9 mouse cellular contexts compared by ENCODE assay signal in genomic region chr6:146888660-146889490, GRCm38 (mm10). TPM values are rescaled to one million over a fixed set of nuclear protein-coding genes. Genes with fewer than 3 reads are reported as not detected.
DNase-seq lines count a peak whose midpoint lies in the region; ATAC-seq and TF ChIP-seq lines count a peak whose summit lies in the region.
"Had no signal": no experiment of that assay in that cellular context is flagged by ENCODE, and none has a peak within 500 bp of the region (broad histone marks: within the 10 kb centered on the region; RNA-seq: fewer than 3 reads in every experiment).

No protein-coding gene starts in this region.

- no peak overlapping the region for H3K27ac ChIP-seq in neural tube, embryonic 11.5 days (ENCODE audit: low read depth, low read length)
- peak overlapping the region; percentile 94 for H3K27ac ChIP-seq in embryonic facial prominence, embryonic 10.5 days (replicated peaks)
- H3K27ac ChIP-seq in intestine, embryonic 15.5 days = peak overlapping the region; percentile 87

- H3K9me3 ChIP-seq in neural tube, embryonic 11.5 days (ENCODE audit: control insufficient read depth, low read length) = no peaks in the 10 kb centered on the region
- no peaks in the 10 kb centered on the region for H3K9me3 ChIP-seq in embryonic facial prominence, embryonic 10.5 days
- no peaks in the 10 kb centered on the region for H3K9me3 ChIP-seq in intestine, embryonic 15.5 days

- H3K79me2 ChIP-seq in myocyte (ENCODE audit: control insufficient read depth, insufficient read depth) = peaks cover 55% of the 10 kb centered on the region

- H3K4me2 ChIP-seq in neural tube, embryonic 11.5 days (ENCODE audit: low read depth) = peak overlapping the region; percentile 83
- peak overlapping the region; percentile 62 for H3K4me2 ChIP-seq in intestine, embryonic 15.5 days (replicated peaks)
- H3K4me2 ChIP-seq in myocyte (ENCODE audit: low read depth) = peak overlapping the region; percentile 78

- peak overlapping the region; percentile 71 for H3K9ac ChIP-seq in neural tube, embryonic 11.5 days (ENCODE audit: low read length)
- peak overlapping the region; percentile 94 for H3K9ac ChIP-seq in intestine, embryonic 15.5 days

- no peak for TF ChIP-seq POLR2A in myocyte (IDR thresholded peaks at IDR 0.05; ENCODE audit: insufficient read length, low read depth)

- H3K36me3 ChIP-seq in neural tube, embryonic 11.5 days (ENCODE audit: control insufficient read depth, insufficient read depth, low read length) = no peaks in the 10 kb centered on the region
- no peaks in the 10 kb centered on the region for H3K36me3 ChIP-seq in embryonic facial prominence, embryonic 10.5 days (replicated peaks)
- no peaks in the 10 kb centered on the region for H3K36me3 ChIP-seq in intestine, embryonic 15.5 days
- no peaks in the 10 kb centered on the region for H3K36me3 ChIP-seq in myocyte (ENCODE audit: control insufficient read depth, insufficient read depth)

- WGBS in neural tube, embryonic 11.5 days = 9% methylated on average over 22 of the region's 26 CpGs
- 6% methylated on average over 26 of the region's 26 CpGs for WGBS in embryonic facial prominence, embryonic 10.5 days
- WGBS in intestine, embryonic 15.5 days = 7% methylated on average over 26 of the region's 26 CpGs

- ATAC-seq in neural tube, embryonic 11.5 days (ENCODE audit: insufficient read depth, low FRiP score, low TSS enrichment) = peak; percentile 46
- ATAC-seq in intestine, embryonic 15.5 days = peak; percentile 85

- DNase-seq in neural tube, embryonic 11.5 days (ENCODE audit: low spot score) = no peak
- DNase-seq in neural tube, embryonic 10.5 days (ENCODE audit: extremely low spot score, low spot score) = no peak
- no peak for DNase-seq in embryonic facial prominence, embryonic 10.5 days (ENCODE audit: low spot score)
- no peak for DNase-seq in gastrocnemius, adult 8-10 months (ENCODE audit: low spot score in 2 of 2)
- no peak for DNase-seq in kidney, adult 18-20 months
- no peak for DNase-seq in adrenal gland, adult 8-10 months

- peaks cover 3% of the 10 kb centered on the region; the same call in 1 of the 2 replicates for H3K4me1 ChIP-seq in neural tube, embryonic 11.5 days (ENCODE audit: control insufficient read depth, insufficient read depth, low read length)
- peaks cover 67% of the 10 kb centered on the region for H3K4me1 ChIP-seq in embryonic facial prominence, embryonic 10.5 days
- H3K4me1 ChIP-seq in intestine, embryonic 15.5 days (replicated peaks) = peaks cover 9% of the 10 kb centered on the region

- peak overlapping the region; percentile 74 for H3ac ChIP-seq in myocyte (ENCODE audit: control insufficient read depth, insufficient read length)

- peak overlapping the region; percentile 65 for H3K4me3 ChIP-seq in neural tube, embryonic 11.5 days (ENCODE audit: low read depth, low read length)
- H3K4me3 ChIP-seq in embryonic facial prominence, embryonic 10.5 days = peak overlapping the region; percentile 86
- peak overlapping the region; percentile 89 for H3K4me3 ChIP-seq in intestine, embryonic 15.5 days (replicated peaks)
- H3K4me3 ChIP-seq in myocyte = peak overlapping the region; percentile 87

- H3K27me3 ChIP-seq in neural tube, embryonic 11.5 days (ENCODE audit: control insufficient read depth, insufficient read depth, low read length) = peaks cover 8% of the 10 kb centered on the region
- no peaks in the 10 kb centered on the region for H3K27me3 ChIP-seq in embryonic facial prominence, embryonic 10.5 days (replicated peaks; ENCODE audit: low read depth, poor library complexity, severe bottlenecking)
- no peaks in the 10 kb centered on the region for H3K27me3 ChIP-seq in intestine, embryonic 15.5 days (replicated peaks)
- H3K27me3 ChIP-seq in myocyte (ENCODE audit: control insufficient read depth, insufficient read depth, insufficient read length) = no peaks in the 10 kb centered on the region

TF ChIP-seq in myocyte, 11 proteins besides CTCF, POLR2A, EP300 and RAD21:
- no peak for TF ChIP-seq E2F4 (IDR thresholded peaks at IDR 0.05; ENCODE audit: insufficient read depth)
- no peak for TF ChIP-seq USF1 (IDR thresholded peaks at IDR 0.05; ENCODE audit: low read depth)
- no peak for TF ChIP-seq MYOD1 (IDR thresholded peaks at IDR 0.05; ENCODE audit: control insufficient read depth in 1 of 3, insufficient read length in 2 of 3, low read depth in 2 of 3)
- no peak for TF ChIP-seq MAX (IDR thresholded peaks at IDR 0.05; ENCODE audit: low read depth)
- no peak for TF ChIP-seq SRF (IDR thresholded peaks at IDR 0.05; ENCODE audit: control insufficient read depth, insufficient read length, low read depth)
- TF ChIP-seq TCF3 (IDR thresholded peaks at IDR 0.05; ENCODE audit: insufficient read length, low read depth) = no peak
- TF ChIP-seq POLR2AphosphoS2 (IDR thresholded peaks at IDR 0.05; ENCODE audit: insufficient read length, low read depth) = no peak
- TF ChIP-seq CEBPB (IDR thresholded peaks at IDR 0.05; ENCODE audit: insufficient read depth, poor library complexity, severe bottlenecking) = no peak
- TF ChIP-seq REST (IDR thresholded peaks at IDR 0.05; ENCODE audit: insufficient read depth, insufficient read length) = no peak
- no peak for TF ChIP-seq MYOG (IDR thresholded peaks at IDR 0.05; ENCODE audit: control insufficient read depth in 1 of 3, insufficient read depth in 1 of 3, insufficient read length in 2 of 3, low read depth in 2 of 3)
- TF ChIP-seq TCF12 (IDR thresholded peaks at IDR 0.05; ENCODE audit: insufficient read depth, poor library complexity, severe bottlenecking) = no peak
TF ChIP-seq in myocyte: peak in this region for 0.

RNA-seq across cellular contexts. Expression of gene Ppfibp1, which starts 0.6 kb away (rescaled TPM):
- 28.7 and 30.5 TPM in 2 replicates for polyA plus RNA-seq in neural tube, embryonic 11.5 days (2014; fragmentation: Nextera tagmentation; extraction: Ambion mirVana)
- 34.9 and 38.1 TPM in 2 replicates for polyA plus RNA-seq in embryonic facial prominence, embryonic 10.5 days (2016; fragmentation: Nextera tagmentation; extraction: Ambion mirVana)
- 35.9 and 41.5 TPM in 2 replicates for polyA plus RNA-seq in intestine, embryonic 15.5 days (2015; fragmentation: Nextera tagmentation; extraction: Ambion mirVana)
- polyA plus RNA-seq in myocyte (2012; fragmentation: generic; extraction: Trizol) = 79.3 TPM
- total RNA-seq in gastrocnemius, adult 8-10 months (2022) = 10 to 100 TPM; 45.6 to 62.4 (median 55.7) TPM
- total RNA-seq in adrenal gland, adult 8-10 months (2022) = 100 to 1,000 TPM in 2 of 4 experiments, 10 to 100 TPM in 2; 80.0 to 138 (median 105) TPM

RNA-seq across cellular contexts. Expression of gene Smco2, which starts 39.0 kb away (rescaled TPM):
- not detected in 2 replicates for polyA plus RNA-seq in neural tube, embryonic 11.5 days (2014; fragmentation: Nextera tagmentation; extraction: Ambion mirVana)
- polyA plus RNA-seq in embryonic facial prominence, embryonic 10.5 days (2016; fragmentation: Nextera tagmentation; extraction: Ambion mirVana) = not detected in 2 replicates
- not detected in 2 replicates for polyA plus RNA-seq in intestine, embryonic 15.5 days (2015; fragmentation: Nextera tagmentation; extraction: Ambion mirVana)
- not detected for polyA plus RNA-seq in myocyte (2012; fragmentation: generic; extraction: Trizol)
- not detected for total RNA-seq in gastrocnemius, adult 8-10 months (2022)
- total RNA-seq in adrenal gland, adult 8-10 months (2022) = not detected
- total RNA-seq: hematopoietic stem cell, adult 5-6 weeks had no signal
